Mouse (Mus musculus) liver, embryonic 16.5 days (tissue): ENCODE results near the gene Ddx54. TPM values are rescaled to one million over a fixed set of nuclear protein-coding genes. Genes with fewer than 3 reads are reported as not detected.

Experiments used
- ATAC-seq: fragments of 200-750 bp; cut with Nextera tagmentation; 2 replicates; pipeline ENCODE4 v1.8.0; 2017; ENCODE audit warnings: low read depth, mild to moderate bottlenecking, moderate number of reproducible peaks, moderate library complexity
- H3K27ac ChIP-seq: fragments of 300-500 bp; sonication (generic); 2 replicates; pipeline ENCODE4 v1.5.1; 2014; ENCODE audit warnings: mild to moderate bottlenecking, low read length
- H3K27me3 ChIP-seq: fragments of 300-500 bp; sonication (generic); 2 replicates; pipeline ENCODE4 v1.6.1; 2014; ENCODE audit warnings: low read depth, low read length, mixed read lengths; ENCODE audit not compliant: control insufficient read depth, insufficient read depth
- H3K36me3 ChIP-seq: fragments of 300-500 bp; sonication (generic); 2 replicates; pipeline ENCODE4 v1.6.1; 2014; ENCODE audit warnings: mild to moderate bottlenecking; ENCODE audit not compliant: control insufficient read depth, insufficient read depth
- H3K4me1 ChIP-seq: fragments of 300-500 bp; sonication (generic); 2 replicates; pipeline ENCODE4 v1.6.1; 2014; ENCODE audit warnings: low read depth, low read length, mixed read lengths; ENCODE audit not compliant: control insufficient read depth
- H3K4me2 ChIP-seq: fragments of 300-500 bp; sonication (generic); 2 replicates; pipeline ENCODE4 v1.6.1; 2014; ENCODE audit warnings: low read depth, low read length, mixed read lengths
- H3K4me3 ChIP-seq: fragments of 300-500 bp; sonication (generic); 2 replicates; pipeline ENCODE4 v1.5.1; 2014; ENCODE audit warnings: low read depth, mild to moderate bottlenecking, low read length
- H3K9ac ChIP-seq: fragments of 300-500 bp; sonication (generic); 2 replicates; pipeline ENCODE4 v1.6.1; 2014; ENCODE audit warnings: low read depth, low read length
- H3K9me3 ChIP-seq: fragments of 300-500 bp; sonication (generic); replicated peaks from 2 replicates; pipeline ENCODE4 v1.6.1; 2016; ENCODE audit warnings: low read length; ENCODE audit not compliant: control insufficient read depth
- WGBS: fragments of 180-500 bp; shearing (Covaris S2); extraction: QIAGEN DNeasy Blood & Tissue Kit; methylation state at CpG from one replicate; pipeline ENCODE4 v1.1.7; 2014; ENCODE audit not compliant: insufficient replicate concordance; 5-methylcytosine and 5-hydroxymethylcytosine counted together
- polyA plus RNA-seq: library from polyadenylated mRNA; unstranded; fragments of >200 nt; fragmentation: Nextera tagmentation; extraction: Ambion mirVana; gene quantifications from 2 replicates; pipeline ENCODE4 v1.2.1, GENCODE M21; 2015

Ddx54 gene
- polyA plus RNA-seq, 1 experiment from 2014 or later = 16.1 TPM

- Histone ChIP-seq H3K9me3 (no peaks in the 10 kb centered on the region), H3K27me3 (no peaks in the 10 kb centered on the region), H3K27ac (no peak overlapping the region), H3K4me1 (peaks cover 39% of the 10 kb centered on the region), H3K36me3 (peaks cover 4% of the 10 kb centered on the region), H3K4me2 (no peak overlapping the region), H3K4me3 (no peak overlapping the region), H3K9ac (no peak overlapping the region)
- no peak for ATAC-seq
- WGBS = 79% methylated on average over 9 of the region's 9 CpGs
Observed at GRCm38 (mm10) chr5:120568336-120568768, 44.2 kb upstream of the Ddx54 start.

GRCm38 (mm10) chr5:120568964-120569363 is 43.6 kb upstream of the Ddx54 start:
- Histone ChIP-seq H3K36me3 (peaks cover 4% of the 10 kb centered on the region), H3K9me3 (no peaks in the 10 kb centered on the region), H3K27me3 (no peaks in the 10 kb centered on the region), H3K4me3 (no peak overlapping the region), H3K27ac (no peak overlapping the region), H3K4me2 (no peak overlapping the region), H3K9ac (no peak overlapping the region), H3K4me1 (peaks cover 33% of the 10 kb centered on the region)
- ATAC-seq = no peak
- 41% methylated on average over 4 of the region's 4 CpGs for WGBS

GRCm38 (mm10) chr5:120569791-120570190 is 42.7 kb upstream of the Ddx54 start:
- Histone ChIP-seq H3K4me2 (no peak overlapping the region), H3K27ac (no peak overlapping the region), H3K4me3 (no peak overlapping the region), H3K36me3 (peaks cover 4% of the 10 kb centered on the region), H3K27me3 (no peaks in the 10 kb centered on the region), H3K9me3 (no peaks in the 10 kb centered on the region), H3K9ac (no peak overlapping the region), H3K4me1 (peaks cover 33% of the 10 kb centered on the region)
- 89% methylated on average over 3 of the region's 3 CpGs for WGBS
- no peak for ATAC-seq

GRCm38 (mm10) chr5:120570289-120570897 is 42.1 kb upstream of the Ddx54 start:
- H3K4me3 ChIP-seq = no peak overlapping the region
- H3K36me3 ChIP-seq = peaks cover 4% of the 10 kb centered on the region
- H3K27me3 ChIP-seq = no peaks in the 10 kb centered on the region
- H3K9me3 ChIP-seq = no peaks in the 10 kb centered on the region
- H3K4me1 ChIP-seq = peaks cover 32% of the 10 kb centered on the region
- no peak overlapping the region for H3K27ac ChIP-seq
- H3K9ac ChIP-seq = no peak overlapping the region
- 68% methylated on average over 11 of the region's 11 CpGs for WGBS
- no peak for ATAC-seq
- no peak overlapping the region for H3K4me2 ChIP-seq

GRCm38 (mm10) chr5:120571056-120571740 is 41.3 kb upstream of the Ddx54 start:
- H3K4me2 ChIP-seq = no peak overlapping the region
- peak overlapping the region; percentile 6; the same call in 1 of the 2 replicates for H3K27ac ChIP-seq
- H3K36me3 ChIP-seq = peaks cover 4% of the 10 kb centered on the region
- H3K4me3 ChIP-seq = no peak overlapping the region
- H3K9me3 ChIP-seq = no peaks in the 10 kb centered on the region
- no peak for ATAC-seq
- peaks cover 27% of the 10 kb centered on the region for H3K4me1 ChIP-seq
- no peak overlapping the region for H3K9ac ChIP-seq
- no peaks in the 10 kb centered on the region for H3K27me3 ChIP-seq
- WGBS = 82% methylated on average over 14 of the region's 14 CpGs

- peaks cover 4% of the 10 kb centered on the region for H3K36me3 ChIP-seq
- no peak overlapping the region for H3K9ac ChIP-seq
- no peak for ATAC-seq
- no peaks in the 10 kb centered on the region for H3K9me3 ChIP-seq
- no peak overlapping the region for H3K4me2 ChIP-seq
- 62% methylated on average over 10 of the region's 10 CpGs for WGBS
- H3K27ac ChIP-seq = no peak overlapping the region
- no peak overlapping the region for H3K4me3 ChIP-seq
- H3K27me3 ChIP-seq = no peaks in the 10 kb centered on the region
- peaks cover 52% of the 10 kb centered on the region for H3K4me1 ChIP-seq
Observed at GRCm38 (mm10) chr5:120574469-120575063, 38.0 kb upstream of the Ddx54 start.

- peak overlapping the region; percentile 51 for H3K4me2 ChIP-seq
- H3K27me3 ChIP-seq = no peaks in the 10 kb centered on the region
- WGBS = 42% methylated on average over 11 of the region's 11 CpGs
- H3K27ac ChIP-seq = peak overlapping the region; percentile 99
- H3K9ac ChIP-seq = peak overlapping the region; percentile 40
- ATAC-seq = peak; percentile 80
- peaks cover 22% of the 10 kb centered on the region for H3K36me3 ChIP-seq
- no peaks in the 10 kb centered on the region for H3K9me3 ChIP-seq
- H3K4me3 ChIP-seq = 0 out of 2 replicates have a peak overlapping the region, but pooled peaks have one; percentile 1
- peaks cover 43% of the 10 kb centered on the region for H3K4me1 ChIP-seq
Observed at GRCm38 (mm10) chr5:120576781-120577301, 35.7 kb upstream of the Ddx54 start.

GRCm38 (mm10) chr5:120577935-120578441 is 34.6 kb upstream of the Ddx54 start:
- H3K4me3 ChIP-seq = peak overlapping the region; percentile 34
- peak; percentile 75 for ATAC-seq
- no peaks in the 10 kb centered on the region for H3K9me3 ChIP-seq
- peak overlapping the region; percentile 99 for H3K27ac ChIP-seq
- peaks cover 26% of the 10 kb centered on the region for H3K36me3 ChIP-seq
- H3K27me3 ChIP-seq = no peaks in the 10 kb centered on the region
- peaks cover 47% of the 10 kb centered on the region for H3K4me1 ChIP-seq
- WGBS = 15% methylated on average over 10 of the region's 10 CpGs
- H3K4me2 ChIP-seq = peak overlapping the region; percentile 68
- peak overlapping the region; percentile 74 for H3K9ac ChIP-seq
